Mouse (Mus musculus) liver, embryonic 14.5 days (tissue): ENCODE measurements around the gene Oxsm.
A peak's percentile ranks its signal among the peaks of the same experiment; 100 is the strongest.

Source experiments
- CTCF ChIP-seq: IDR thresholded peaks from 2 replicates; pipeline ENCODE4 v1.5.1; 2016; ENCODE audit warnings: antibody characterized with exemption, low read depth, control low read depth
- EP300 ChIP-seq: IDR thresholded peaks from 2 replicates; pipeline ENCODE4 v1.6.1; 2016; ENCODE audit warnings: antibody characterized with exemption, low read depth

- no peak for TF ChIP-seq CTCF
- peak; percentile 89 for TF ChIP-seq EP300
Observed at GRCm38 (mm10) chr14:16245127-16245526, 4.5 kb downstream of the Oxsm start.
